Mouse (Mus musculus) erythroblast, embryonic 14.5 days (primary cell): Measurements from ENCODE around the gene Sec31b. TPM values are rescaled to one million over a fixed set of nuclear protein-coding genes. Genes with fewer than 3 reads are reported as not detected.

ENCODE experiments used
- H3K27me3 ChIP-seq: 2 replicates; pipeline ENCODE4 v1.6.1; 2012; ENCODE audit warnings: inconsistent platforms; ENCODE audit not compliant: control insufficient read depth
- H3K36me3 ChIP-seq: 2 replicates; pipeline ENCODE4 v1.6.1; 2012; ENCODE audit warnings: mild to moderate bottlenecking, inconsistent platforms; ENCODE audit not compliant: control insufficient read depth
- H3K4me1 ChIP-seq: 2 replicates; pipeline ENCODE4 v1.6.1; 2012; ENCODE audit warnings: inconsistent platforms; ENCODE audit not compliant: control insufficient read depth
- H3K4me3 ChIP-seq: replicated peaks from 2 replicates; pipeline ENCODE3; 2012; ENCODE audit warnings: moderate library complexity, mild to moderate bottlenecking, inconsistent platforms
- H3K9me3 ChIP-seq: 2 replicates; pipeline ENCODE4 v1.6.1; 2012; ENCODE audit warnings: low read length, inconsistent platforms, mixed read lengths; ENCODE audit not compliant: control insufficient read depth
- GATA1 ChIP-seq: IDR thresholded peaks from 2 replicates; pipeline ENCODE4 v1.6.1; 2012; ENCODE audit warnings: low read length, inconsistent platforms, mixed read lengths
- TAL1 ChIP-seq: IDR thresholded peaks from 3 replicates; pipeline ENCODE4 v1.6.1; 2012; ENCODE audit warnings: low read length, inconsistent platforms, mixed read lengths
- polyA plus RNA-seq: library from polyadenylated mRNA; stranded (reverse); fragments of >175 nt; gene quantifications from 2 replicates; pipeline ENCODE4 v1.2.3, GENCODE M21; 2012

Sec31b gene
- polyA plus RNA-seq, result 0.04 TPM in 1 of 2 replicates, not detected in the other

- H3K4me3 ChIP-seq, result peak within 1 kb of the TSS; percentile 66
- peaks cover 27% of the 10 kb centered on the region for H3K36me3 ChIP-seq
- H3K4me1 ChIP-seq, result peaks cover 21% of the 10 kb centered on the region
- H3K27me3 ChIP-seq, result peaks cover 8% of the 10 kb centered on the region
- TF ChIP-seq GATA1 (no peak), TAL1 (no peak)
- H3K9me3 ChIP-seq, result no peaks in the 10 kb centered on the region; the same call in 1 of the 2 replicates
These were observed at the start of gene Sec31b for GRCm38 (mm10) chr19:44545321-44546041. TSS of gene Sec31b (minus strand) at chr19:44545864.

GRCm38 (mm10) chr19:44594180-44594579 is 48.5 kb upstream of the Sec31b start:
- Histone ChIP-seq H3K4me3 (no peak overlapping the region), H3K4me1 (no peaks in the 10 kb centered on the region), H3K36me3 (no peaks in the 10 kb centered on the region), H3K9me3 (no peaks in the 10 kb centered on the region), H3K27me3 (no peaks in the 10 kb centered on the region)
- no peak for TF ChIP-seq TAL1
- no peak for TF ChIP-seq GATA1

DNA sequence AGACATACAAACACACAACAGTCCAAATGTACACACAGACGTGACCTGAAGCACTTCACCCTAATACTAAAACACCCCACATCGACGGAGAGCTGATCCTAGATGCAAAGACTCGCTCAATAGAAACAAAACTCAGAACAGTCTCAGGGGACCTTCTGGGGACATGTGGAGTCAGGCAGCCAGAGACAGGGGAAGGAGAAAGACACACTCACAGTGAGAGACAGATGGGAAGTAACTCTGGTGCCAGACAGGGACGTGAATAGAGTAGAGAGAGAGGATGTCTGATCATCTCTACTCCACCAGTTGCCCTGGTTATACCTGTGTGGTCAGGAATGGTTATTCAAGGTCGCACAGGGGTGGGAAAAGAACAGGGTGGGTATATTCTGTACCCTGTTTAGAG is 46.0 kb upstream of the Sec31b start:
- no peak for TF ChIP-seq GATA1
- TF ChIP-seq TAL1, result no peak
- Histone ChIP-seq H3K4me1 (no peaks in the 10 kb centered on the region), H3K9me3 (no peaks in the 10 kb centered on the region), H3K27me3 (no peaks in the 10 kb centered on the region), H3K36me3 (no peaks in the 10 kb centered on the region), H3K4me3 (no peak overlapping the region)

DNA sequence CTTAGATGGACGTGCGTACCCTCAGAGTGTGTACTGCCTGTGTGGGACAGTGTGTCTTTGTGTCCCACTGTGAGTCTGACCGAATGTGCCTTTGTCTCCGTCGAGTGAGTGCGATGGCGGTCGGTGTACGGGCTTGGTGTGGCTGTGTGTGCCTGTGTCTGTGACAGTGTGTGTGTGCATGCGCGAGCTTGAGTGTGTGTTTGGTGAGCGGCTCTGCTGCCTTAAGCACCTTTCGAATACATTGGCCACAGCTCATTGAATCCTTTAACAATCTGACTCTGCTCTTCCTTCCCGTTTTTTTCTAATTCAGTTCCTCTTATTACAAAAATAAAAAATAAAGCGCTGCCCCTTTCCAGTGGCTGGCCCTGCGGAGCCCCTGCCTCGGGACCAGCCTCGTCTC is 45.3 kb upstream of the Sec31b start:
- H3K36me3 ChIP-seq, result no peaks in the 10 kb centered on the region
- H3K27me3 ChIP-seq, result peaks cover 2% of the 10 kb centered on the region; the same call in 1 of the 2 replicates
- no peaks in the 10 kb centered on the region for H3K9me3 ChIP-seq
- TF ChIP-seq GATA1 (no peak), TAL1 (no peak)
- H3K4me3 ChIP-seq, result no peak overlapping the region
- no peaks in the 10 kb centered on the region for H3K4me1 ChIP-seq

- Histone ChIP-seq H3K27me3 (peaks cover 6% of the 10 kb centered on the region; the same call in 1 of the 2 replicates), H3K9me3 (no peaks in the 10 kb centered on the region)
- TF ChIP-seq GATA1 (no peak), TAL1 (no peak)
These were observed 44.0 kb upstream of the Sec31b start for GRCm38 (mm10) chr19:44589591-44590223.

GRCm38 (mm10) chr19:44588036-44588435 is 42.4 kb upstream of the Sec31b start:
- Histone ChIP-seq H3K4me3 (no peak overlapping the region), H3K9me3 (no peaks in the 10 kb centered on the region), H3K27me3 (peaks cover 6% of the 10 kb centered on the region; the same call in 1 of the 2 replicates), H3K36me3 (no peaks in the 10 kb centered on the region), H3K4me1 (no peaks in the 10 kb centered on the region)
- TF ChIP-seq GATA1 (no peak), TAL1 (no peak)

More at GRCm38 (mm10) chr19:44589591-44590223, 44.0 kb upstream of the Sec31b start:
- no peak overlapping the region for H3K4me3 ChIP-seq
- no peaks in the 10 kb centered on the region for H3K4me1 ChIP-seq
- no peaks in the 10 kb centered on the region for H3K36me3 ChIP-seq

- Histone ChIP-seq H3K36me3 (no peaks in the 10 kb centered on the region), H3K27me3 (peaks cover 6% of the 10 kb centered on the region; the same call in 1 of the 2 replicates), H3K4me1 (no peaks in the 10 kb centered on the region), H3K9me3 (no peaks in the 10 kb centered on the region), H3K4me3 (no peak overlapping the region)
- no peak for TF ChIP-seq GATA1
- no peak for TF ChIP-seq TAL1
These were observed 37.1 kb upstream of the Sec31b start for GRCm38 (mm10) chr19:44582638-44583309.

DNA sequence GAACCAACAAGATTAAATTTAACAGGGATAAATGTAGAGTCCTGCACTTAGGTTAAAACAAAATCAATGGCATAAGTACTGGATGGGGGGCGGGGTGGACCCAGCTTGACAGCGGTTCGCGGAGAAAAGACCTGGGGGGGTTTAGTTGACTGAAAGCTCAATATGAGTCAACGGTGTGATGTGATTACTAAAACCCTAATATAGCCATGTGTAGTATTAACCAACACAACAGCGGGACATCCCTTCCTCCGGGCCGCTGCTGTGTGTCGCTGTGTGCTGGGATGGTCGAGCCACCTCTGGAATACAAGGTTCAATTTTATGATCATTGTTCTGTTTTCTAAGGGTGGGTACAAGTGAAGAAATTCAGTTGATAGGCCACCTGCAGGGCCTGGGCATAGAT is 36.4 kb upstream of the Sec31b start:
- no peak for TF ChIP-seq GATA1
- no peak overlapping the region for H3K4me3 ChIP-seq
- H3K9me3 ChIP-seq, result no peaks in the 10 kb centered on the region
- no peaks in the 10 kb centered on the region for H3K36me3 ChIP-seq
- H3K27me3 ChIP-seq, result peaks cover 6% of the 10 kb centered on the region; the same call in 1 of the 2 replicates
- no peaks in the 10 kb centered on the region for H3K4me1 ChIP-seq

DNA sequence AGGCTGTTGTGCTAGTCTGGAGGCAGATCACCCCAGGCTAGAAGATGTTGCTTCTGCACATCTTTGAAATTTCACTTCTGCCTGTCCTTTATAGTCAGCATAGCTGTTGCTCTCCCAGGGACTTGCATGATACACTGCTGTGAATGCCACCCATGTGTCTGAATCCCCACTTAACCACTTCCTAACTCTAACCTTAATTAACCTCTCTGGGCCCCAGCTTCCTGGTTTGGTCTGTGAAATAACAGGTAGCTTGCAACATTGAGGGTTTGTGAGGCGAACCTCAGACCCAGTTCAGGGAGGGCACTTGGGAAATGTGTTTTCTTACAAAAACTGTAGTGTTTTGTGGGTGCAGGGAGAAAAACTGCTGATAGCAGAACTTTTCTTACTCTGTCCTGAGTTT is 32.4 kb upstream of the Sec31b start:
- peaks cover 20% of the 10 kb centered on the region for H3K36me3 ChIP-seq
- H3K4me1 ChIP-seq, result no peaks in the 10 kb centered on the region
- H3K9me3 ChIP-seq, result no peaks in the 10 kb centered on the region
- no peak for TF ChIP-seq TAL1
- no peak for TF ChIP-seq GATA1
- no peaks in the 10 kb centered on the region for H3K27me3 ChIP-seq
- no peak overlapping the region for H3K4me3 ChIP-seq
